Mouse (Mus musculus): Measurements from ENCODE around the gene Lrpprc. TPM values are rescaled to one million over a fixed set of nuclear protein-coding genes. Genes with fewer than 3 reads are reported as not detected.

The Lrpprc gene
- polyA plus RNA-seq, 1 experiment from 2014 or later = 52.9 TPM

DNA sequence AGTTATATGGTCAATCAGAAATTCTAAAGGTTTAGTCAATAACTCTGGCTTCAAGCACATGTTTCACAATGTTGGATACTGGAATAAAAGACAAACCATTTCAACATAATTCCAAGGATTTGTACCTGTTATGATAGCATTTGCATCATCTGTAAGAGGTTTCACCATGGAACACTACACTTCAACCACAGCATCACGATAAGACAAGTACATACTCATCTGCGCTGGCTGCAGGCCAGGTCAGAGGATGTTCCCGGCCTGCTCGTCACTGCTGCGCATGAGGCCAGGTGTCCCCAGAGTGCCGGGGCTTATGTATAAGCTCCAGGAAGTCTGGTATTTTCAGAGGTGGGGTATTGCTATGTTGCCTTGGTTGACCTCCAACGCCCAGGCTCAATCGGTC lies 58.0 kb downstream of the Lrpprc start:
- ATAC-seq (ENCODE audit: low FRiP score, low read depth) = no peak
- no peaks in the 10 kb centered on the region for H3K4me1 ChIP-seq
- H3K36me3 ChIP-seq = peaks cover 21% of the 10 kb centered on the region
- no peaks in the 10 kb centered on the region for H3K9me3 ChIP-seq
- WGBS = 93% methylated on average over 8 of the region's 8 CpGs
- no peak overlapping the region for H3K4me3 ChIP-seq
- H3K4me2 ChIP-seq (replicated peaks) = no peak overlapping the region
- H3K27me3 ChIP-seq (replicated peaks) = no peaks in the 10 kb centered on the region
- H3K27ac ChIP-seq = no peak overlapping the region
- H3K9ac ChIP-seq = no peak overlapping the region

DNA sequence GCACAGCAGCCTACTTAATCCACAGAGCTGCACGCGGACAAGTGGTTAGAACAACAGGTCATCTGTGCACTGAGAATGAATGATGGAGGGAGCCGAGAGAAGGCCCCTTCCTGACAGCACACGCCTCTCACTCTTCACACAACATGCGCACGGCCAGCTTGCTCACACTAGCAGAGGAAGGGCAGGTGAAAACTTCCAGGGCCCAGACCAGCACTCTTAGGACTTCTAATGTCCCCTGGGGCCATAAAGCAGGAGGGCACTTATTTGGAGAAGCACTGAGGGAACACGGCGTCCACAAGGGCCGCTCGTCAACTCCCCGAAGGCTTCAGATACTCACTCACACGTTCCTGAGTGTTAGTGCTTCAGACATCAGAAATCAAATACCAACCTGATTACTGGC lies 59.2 kb downstream of the Lrpprc start:
- H3K27me3 ChIP-seq (replicated peaks) = no peaks in the 10 kb centered on the region
- no peak overlapping the region for H3K4me2 ChIP-seq (replicated peaks)
- no peak overlapping the region for H3K27ac ChIP-seq
- no peaks in the 10 kb centered on the region for H3K4me1 ChIP-seq
- H3K4me3 ChIP-seq = no peak overlapping the region
- 90% methylated on average over 12 of the region's 12 CpGs for WGBS
- no peaks in the 10 kb centered on the region for H3K9me3 ChIP-seq
- H3K36me3 ChIP-seq = peaks cover 21% of the 10 kb centered on the region
- H3K9ac ChIP-seq = no peak overlapping the region
- ATAC-seq (ENCODE audit: low FRiP score, low read depth) = no peak

DNA sequence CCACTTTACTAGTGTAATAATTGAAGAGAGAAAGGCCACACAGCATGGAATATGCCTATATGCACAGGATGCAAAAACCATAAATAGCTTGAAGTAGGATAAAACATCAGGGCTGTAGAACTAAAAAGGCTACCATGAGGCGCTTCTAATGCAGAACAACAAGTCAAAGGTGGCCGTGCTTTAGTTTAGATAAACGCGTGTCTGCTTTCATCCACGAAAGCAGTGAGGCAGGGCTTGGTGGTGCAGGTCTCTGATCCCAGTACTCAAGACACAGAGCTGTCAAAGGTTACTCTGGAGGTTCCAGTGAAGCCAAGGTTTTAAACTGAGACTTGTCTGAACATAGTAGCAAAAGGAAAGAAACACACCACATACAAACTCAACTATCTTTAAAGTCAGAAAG lies 61.4 kb downstream of the Lrpprc start:
- no peak overlapping the region for H3K4me3 ChIP-seq
- H3K9me3 ChIP-seq = no peaks in the 10 kb centered on the region
- no peak overlapping the region for H3K27ac ChIP-seq
- no peaks in the 10 kb centered on the region for H3K4me1 ChIP-seq
- no peaks in the 10 kb centered on the region for H3K27me3 ChIP-seq (replicated peaks)
- WGBS = 91% methylated on average over 5 of the region's 5 CpGs
- peaks cover 33% of the 10 kb centered on the region for H3K36me3 ChIP-seq
- ATAC-seq (ENCODE audit: low FRiP score, low read depth) = no peak
- H3K9ac ChIP-seq = no peak overlapping the region
- no peak overlapping the region for H3K4me2 ChIP-seq (replicated peaks)

DNA sequence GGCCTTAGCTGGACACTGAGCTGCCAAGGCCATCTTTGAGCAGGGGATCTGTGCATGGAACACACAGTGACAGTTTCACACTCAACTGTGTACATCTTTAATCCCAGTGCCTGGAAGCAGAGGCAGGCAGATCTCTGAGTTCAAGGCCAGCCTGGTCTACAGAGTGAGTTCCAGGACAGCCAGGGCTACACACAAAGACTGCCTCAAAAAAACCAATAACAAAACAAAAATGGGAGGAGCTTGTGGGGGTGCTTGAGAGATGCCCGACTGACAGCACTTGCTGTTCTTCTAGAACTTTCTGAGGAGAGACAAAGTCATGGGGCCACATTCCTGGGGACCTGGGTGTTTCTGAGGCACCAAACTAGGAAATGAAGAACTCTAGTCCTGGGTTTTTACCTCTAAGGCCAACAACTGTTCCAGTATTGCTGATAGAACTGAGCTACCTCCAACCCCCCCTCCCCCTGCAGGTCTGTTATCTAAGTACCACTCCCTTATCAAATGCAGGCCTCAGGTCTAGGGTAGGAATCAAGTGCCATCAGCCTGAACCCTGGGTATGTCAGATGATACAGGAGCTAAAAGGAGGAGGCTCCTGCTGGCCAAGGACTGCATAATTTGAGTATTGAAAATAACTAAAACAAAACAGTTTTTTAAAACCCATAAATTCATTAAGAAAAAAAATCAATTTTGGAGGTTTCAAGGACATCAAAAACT lies 62.2 kb downstream of the Lrpprc start:
- WGBS = 87% methylated on average over 1 of the region's 1 CpGs
- no peak overlapping the region for H3K27ac ChIP-seq
- ATAC-seq (ENCODE audit: low FRiP score, low read depth) = no peak
- no peaks in the 10 kb centered on the region for H3K4me1 ChIP-seq
- H3K36me3 ChIP-seq = peaks cover 33% of the 10 kb centered on the region
- H3K27me3 ChIP-seq (replicated peaks) = no peaks in the 10 kb centered on the region
- no peak overlapping the region for H3K4me2 ChIP-seq (replicated peaks)
- H3K9me3 ChIP-seq = no peaks in the 10 kb centered on the region
- H3K4me3 ChIP-seq = no peak overlapping the region
- no peak overlapping the region for H3K9ac ChIP-seq

DNA sequence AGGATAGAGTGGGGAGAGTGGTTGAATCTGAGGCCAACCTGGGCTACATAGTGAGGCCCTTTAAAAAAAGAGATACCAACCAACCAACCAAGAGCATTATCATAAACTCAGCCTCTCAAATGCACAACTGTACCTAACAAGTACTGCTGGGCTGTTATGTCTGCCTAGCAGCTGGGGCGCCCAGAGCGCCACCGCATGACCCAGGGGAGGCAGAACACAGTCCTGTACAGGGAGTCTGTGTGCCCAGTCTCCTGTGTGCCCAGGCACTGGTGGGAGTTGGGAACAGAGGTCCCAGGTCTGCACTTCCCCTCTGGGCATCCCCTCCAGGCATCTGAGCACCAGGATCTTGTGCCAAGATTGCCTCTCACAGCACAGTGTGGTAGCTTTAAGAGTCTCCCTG lies 65.4 kb downstream of the Lrpprc start:
- 95% methylated on average over 3 of the region's 3 CpGs for WGBS
- no peak overlapping the region for H3K27ac ChIP-seq

DNA sequence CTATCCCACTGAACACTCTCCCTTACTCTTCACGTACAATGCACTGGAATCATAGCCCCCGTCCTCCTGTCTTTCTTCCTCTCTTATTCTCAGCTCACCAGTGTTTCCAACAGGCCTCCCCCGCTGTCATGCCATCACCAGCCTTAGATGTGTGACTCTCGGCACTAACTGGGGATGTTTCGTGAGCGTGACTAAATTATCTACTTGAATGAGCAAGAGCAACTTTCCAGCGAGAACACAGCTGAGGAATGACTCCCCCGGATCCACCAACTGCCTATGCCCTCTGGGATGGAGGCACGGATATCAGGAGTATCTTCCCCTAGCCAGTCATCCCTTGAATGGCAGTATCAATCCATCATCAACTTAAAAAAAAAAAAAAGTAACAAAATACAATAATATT lies 66.6 kb downstream of the Lrpprc start:
- ATAC-seq (ENCODE audit: low FRiP score, low read depth) = no peak
- H3K9me3 ChIP-seq = no peaks in the 10 kb centered on the region
- no peaks in the 10 kb centered on the region for H3K27me3 ChIP-seq (replicated peaks)
- no peak overlapping the region for H3K4me3 ChIP-seq
- WGBS = 65% methylated on average over 9 of the region's 9 CpGs
- H3K36me3 ChIP-seq = peaks cover 28% of the 10 kb centered on the region
- H3K4me2 ChIP-seq (replicated peaks) = no peak overlapping the region
- H3K27ac ChIP-seq = no peak overlapping the region
- no peaks in the 10 kb centered on the region for H3K4me1 ChIP-seq
- no peak overlapping the region for H3K9ac ChIP-seq

More for the DNA sequence above, 65.4 kb downstream of the Lrpprc start:
- Histone ChIP-seq H3K4me2 (replicated peaks) (no peak overlapping the region), H3K27me3 (replicated peaks) (no peaks in the 10 kb centered on the region), H3K4me3 (no peak overlapping the region), H3K9ac (no peak overlapping the region), H3K36me3 (peaks cover 34% of the 10 kb centered on the region), H3K4me1 (no peaks in the 10 kb centered on the region), H3K9me3 (no peaks in the 10 kb centered on the region)
- no peak for ATAC-seq (ENCODE audit: low FRiP score, low read depth)

- Histone ChIP-seq H3K4me3 (no peak overlapping the region), H3K4me2 (replicated peaks) (no peak overlapping the region), H3K27me3 (replicated peaks) (0 out of 2 replicates have a peak, but pooled peaks cover 8% of the 10 kb centered on the region), H3K27ac (no peak overlapping the region), H3K9ac (no peak overlapping the region), H3K9me3 (no peaks in the 10 kb centered on the region), H3K36me3 (peaks cover 13% of the 10 kb centered on the region), H3K4me1 (no peaks in the 10 kb centered on the region)
- WGBS = 93% methylated on average over 3 of the region's 3 CpGs
- no peak for ATAC-seq (ENCODE audit: low FRiP score, low read depth)
Observed at GRCm38 (mm10) chr17:84719105-84719504, 71.5 kb downstream of the Lrpprc start.

- WGBS = 80% methylated on average over 5 of the region's 5 CpGs
- no peak overlapping the region for H3K9ac ChIP-seq
- ATAC-seq (ENCODE audit: low FRiP score, low read depth) = no peak
- no peak overlapping the region for H3K27ac ChIP-seq
- H3K27me3 ChIP-seq (replicated peaks) = peaks cover 10% of the 10 kb centered on the region; the same call in 1 of the 2 replicates
- peaks cover 13% of the 10 kb centered on the region for H3K36me3 ChIP-seq
- H3K4me2 ChIP-seq (replicated peaks) = no peak overlapping the region
- peaks cover 4% of the 10 kb centered on the region; the same call in 1 of the 2 replicates for H3K4me1 ChIP-seq
- no peaks in the 10 kb centered on the region for H3K9me3 ChIP-seq
- no peak overlapping the region for H3K4me3 ChIP-seq
Observed at GRCm38 (mm10) chr17:84717416-84717815, 73.2 kb downstream of the Lrpprc start.

DNA sequence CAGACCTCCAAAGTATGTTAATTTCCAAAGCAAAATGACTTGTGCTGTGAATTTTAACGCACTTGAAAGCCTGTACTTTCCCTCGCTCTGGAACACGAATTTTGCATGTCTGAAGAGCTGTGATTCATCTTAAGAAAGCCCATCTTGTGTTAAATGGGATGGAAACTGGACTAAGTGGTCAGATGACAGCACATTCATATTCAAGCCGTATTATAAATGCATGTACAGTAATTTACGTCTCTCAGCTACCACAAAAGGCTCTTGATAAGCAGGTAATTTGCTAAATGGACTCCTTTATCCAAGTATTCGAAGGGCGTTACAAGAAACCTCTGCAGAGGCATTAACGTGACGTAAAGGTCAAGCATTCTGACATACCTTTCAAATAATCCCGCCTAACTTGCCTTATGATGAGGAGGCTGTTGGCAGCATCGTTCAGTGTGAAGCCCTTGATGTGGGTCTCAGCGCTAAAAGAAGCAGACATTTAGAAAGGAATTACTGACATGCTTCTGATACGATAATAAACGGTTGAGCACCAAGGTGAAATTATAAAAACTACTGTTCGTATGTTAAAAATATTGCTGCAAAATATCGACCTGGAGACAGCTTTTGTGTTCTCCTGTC lies 74.2 kb downstream of the Lrpprc start:
- Histone ChIP-seq H3K36me3 (peaks cover 7% of the 10 kb centered on the region; the same call in 1 of the 2 replicates), H3K4me3 (no peak overlapping the region), H3K4me2 (replicated peaks) (no peak overlapping the region), H3K9ac (no peak overlapping the region), H3K9me3 (no peaks in the 10 kb centered on the region), H3K27me3 (replicated peaks) (peaks cover 10% of the 10 kb centered on the region; the same call in 1 of the 2 replicates), H3K4me1 (peaks cover 4% of the 10 kb centered on the region; the same call in 1 of the 2 replicates), H3K27ac (no peak overlapping the region)
- no peak for ATAC-seq (ENCODE audit: low FRiP score, low read depth)
- WGBS = 45% methylated on average over 16 of the region's 16 CpGs

- peaks cover 7% of the 10 kb centered on the region; the same call in 1 of the 2 replicates for H3K4me1 ChIP-seq
- H3K27ac ChIP-seq = no peak overlapping the region
- 72% methylated on average over 4 of the region's 4 CpGs for WGBS
- peaks cover 7% of the 10 kb centered on the region; the same call in 1 of the 2 replicates for H3K36me3 ChIP-seq
- no peak overlapping the region for H3K9ac ChIP-seq
- H3K4me3 ChIP-seq = no peak overlapping the region
- ATAC-seq (ENCODE audit: low FRiP score, low read depth) = no peak
- no peaks in the 10 kb centered on the region for H3K9me3 ChIP-seq
- no peak overlapping the region for H3K4me2 ChIP-seq (replicated peaks)
- peaks cover 10% of the 10 kb centered on the region; the same call in 1 of the 2 replicates for H3K27me3 ChIP-seq (replicated peaks)
Observed at GRCm38 (mm10) chr17:84714930-84715329, 75.7 kb downstream of the Lrpprc start.

GRCm38 (mm10) chr17:84713563-84714164 lies 76.9 kb downstream of the Lrpprc start:
- no peak; the same call in 1 of the 2 replicates for ATAC-seq (ENCODE audit: low FRiP score, low read depth)
- Histone ChIP-seq H3K4me3 (no peak overlapping the region), H3K9me3 (no peaks in the 10 kb centered on the region), H3K4me2 (replicated peaks) (no peak overlapping the region), H3K9ac (no peak overlapping the region), H3K4me1 (peaks cover 20% of the 10 kb centered on the region), H3K27ac (no peak overlapping the region), H3K27me3 (replicated peaks) (peaks cover 10% of the 10 kb centered on the region; the same call in 1 of the 2 replicates), H3K36me3 (peaks cover 7% of the 10 kb centered on the region; the same call in 1 of the 2 replicates)
- WGBS = 62% methylated on average over 18 of the region's 18 CpGs

- H3K4me2 ChIP-seq (replicated peaks) = peak overlapping the region; percentile 12
- no peak overlapping the region for H3K4me3 ChIP-seq
- no peak overlapping the region for H3K9ac ChIP-seq
- no peaks in the 10 kb centered on the region for H3K9me3 ChIP-seq
- WGBS = 28% methylated on average over 17 of the region's 17 CpGs
- no peak overlapping the region for H3K27ac ChIP-seq
- ATAC-seq (ENCODE audit: low FRiP score, low read depth) = peak; percentile 91
- peaks cover 20% of the 10 kb centered on the region; the same call in 1 of the 2 replicates for H3K36me3 ChIP-seq
- H3K4me1 ChIP-seq = peaks cover 20% of the 10 kb centered on the region
- H3K27me3 ChIP-seq (replicated peaks) = peaks cover 10% of the 10 kb centered on the region
Observed at GRCm38 (mm10) chr17:84709403-84709851, 81.2 kb downstream of the Lrpprc start.

All from neural tube, embryonic 12.5 days (tissue).